Mouse (Mus musculus) CD4-positive naive resting alpha-beta T cell, adult 76 days (primary cell): ENCODE measurements around the gene Slc22a29. TPM values are rescaled to one million over a fixed set of nuclear protein-coding genes. Genes with fewer than 3 reads are reported as not detected.

ENCODE experiments used
- total RNA-seq: library from RNA; stranded (reverse); gene quantifications from one replicate; pipeline ENCODE4 v1.2.4, GENCODE M21; 2023

The Slc22a29 gene
- total RNA-seq: not detected

GRCm38 (mm10) chr19:8218800-8219199, at the start of gene Slc22a29:
Gene Slc22a29, minus strand, starts transcription at chr19:8218900.

GRCm38 (mm10) chr19:8131881-8132280, 86.8 kb downstream of the Slc22a29 start, which contains the start of gene Slc22a28:
Gene Slc22a28, minus strand, starts transcription at chr19:8131982.

Other genes with a start within 250 kb of the Slc22a29 start
- gene Slc22a28, start 86.9 kb downstream of the Slc22a29 start, total RNA-seq: not detected
- not detected for gene Slc22a30, start 186.2 kb upstream of the Slc22a29 start, total RNA-seq